Mouse (Mus musculus) hindbrain, postnatal 0 days (tissue): ENCODE results near the gene Dennd1a. TPM values are rescaled to one million over a fixed set of nuclear protein-coding genes. Genes with fewer than 3 reads are reported as not detected.
A peak's percentile ranks its signal among the peaks of the same experiment; 100 is the strongest.

Source experiments
- ATAC-seq: fragments of 200-750 bp; cut with Nextera tagmentation; 2 replicates; pipeline ENCODE4 v1.8.0; 2017; ENCODE audit warnings: mild to moderate bottlenecking, moderate TSS enrichment, moderate library complexity
- DNase-seq: peaks from one replicate; pipeline ENCODE4 v3.0.0-alpha.2; 2015; ENCODE audit warnings: low spot score
- H3K27ac ChIP-seq: fragments of 300-500 bp; sonication (generic); 2 replicates; pipeline ENCODE4 v1.5.1; 2014; ENCODE audit warnings: mild to moderate bottlenecking
- H3K27me3 ChIP-seq: fragments of 300-500 bp; sonication (generic); 2 replicates; pipeline ENCODE4 v1.6.1; 2014; ENCODE audit warnings: low read length, mixed read lengths; ENCODE audit not compliant: insufficient read depth
- H3K36me3 ChIP-seq: fragments of 300-500 bp; sonication (generic); 2 replicates; pipeline ENCODE4 v1.6.1; 2014; ENCODE audit warnings: low read length, mixed read lengths; ENCODE audit not compliant: insufficient read depth
- H3K4me1 ChIP-seq: fragments of 300-500 bp; sonication (generic); 2 replicates; pipeline ENCODE4 v1.6.1; 2014; ENCODE audit warnings: antibody characterized with exemption, low read length, mixed read lengths; ENCODE audit not compliant: insufficient read depth
- H3K4me2 ChIP-seq: fragments of 300-500 bp; sonication (generic); 2 replicates; pipeline ENCODE4 v1.6.1; 2014; ENCODE audit warnings: low read depth, mild to moderate bottlenecking, low read length, moderate library complexity, mixed read lengths
- H3K4me3 ChIP-seq: fragments of 300-500 bp; sonication (generic); 2 replicates; pipeline ENCODE4 v1.5.1; 2014; ENCODE audit warnings: low read length
- H3K9ac ChIP-seq: fragments of 300-500 bp; sonication (generic); replicated peaks from 2 replicates; pipeline ENCODE4 v1.6.1; 2014; ENCODE audit warnings: mild to moderate bottlenecking, low read length, moderate library complexity, mixed read lengths
- H3K9me3 ChIP-seq: fragments of 300-500 bp; sonication (generic); 2 replicates; pipeline ENCODE4 v1.6.1; 2016; ENCODE audit warnings: low read length, mixed read lengths
- CTCF ChIP-seq: IDR thresholded peaks from 2 replicates; pipeline ENCODE4 v1.5.1; 2016; ENCODE audit warnings: antibody characterized with exemption, control low read depth, low read depth
- WGBS: fragments of 180-500 bp; shearing (Covaris S2); extraction: QIAGEN DNeasy Blood & Tissue Kit; methylation state at CpG from one replicate; pipeline ENCODE4 v1.1.7; 2014; 5-methylcytosine and 5-hydroxymethylcytosine counted together
- polyA plus RNA-seq: library from polyadenylated mRNA; unstranded; fragments of >200 nt; fragmentation: Nextera tagmentation; extraction: Ambion mirVana; gene quantifications from 2 replicates; pipeline ENCODE4 v1.2.1, GENCODE M21; 2015
- total RNA-seq: library from RNA; depleted of rRNA; stranded (reverse); fragments of >200 nt; gene quantifications from 2 replicates; pipeline ENCODE4 v1.2.3, GENCODE M21; 2014

The Dennd1a gene
- total and polyA plus RNA-seq, 2 experiments from 2014 or later = 14.4 to 51.9 TPM

GRCm38 (mm10) chr2:37925413-37926132, 361.6 kb downstream of the Dennd1a start:
- H3K4me1 ChIP-seq = no peaks in the 10 kb centered on the region
- 13% methylated on average over 6 of the region's 6 CpGs for WGBS
- no peak for ATAC-seq
- H3K4me3 ChIP-seq = no peak overlapping the region
- H3K36me3 ChIP-seq = no peaks in the 10 kb centered on the region
- H3K4me2 ChIP-seq = no peak overlapping the region
- no peaks in the 10 kb centered on the region for H3K27me3 ChIP-seq
- no peak overlapping the region for H3K27ac ChIP-seq
- peak; percentile 80 for DNase-seq
- peak; percentile 93 for TF ChIP-seq CTCF
- H3K9ac ChIP-seq = no peak overlapping the region
- no peaks in the 10 kb centered on the region for H3K9me3 ChIP-seq

GRCm38 (mm10) chr2:37908721-37909506, 378.3 kb downstream of the Dennd1a start:
- DNase-seq (peak; percentile 58), ATAC-seq (peak; percentile 83)
- Histone ChIP-seq H3K4me3 (no peak overlapping the region), H3K27ac (peak overlapping the region; percentile 41; the same call in 1 of the 2 replicates), H3K4me1 (0 out of 2 replicates have a peak, but pooled peaks cover 3% of the 10 kb centered on the region), H3K27me3 (no peaks in the 10 kb centered on the region), H3K36me3 (no peaks in the 10 kb centered on the region), H3K9me3 (no peaks in the 10 kb centered on the region), H3K4me2 (no peak overlapping the region), H3K9ac (no peak overlapping the region)
- no peak for TF ChIP-seq CTCF
- 34% methylated on average over 5 of the region's 5 CpGs for WGBS

GRCm38 (mm10) chr2:37908296-37908695, 378.9 kb downstream of the Dennd1a start:
- 0 out of 2 replicates have a peak, but pooled peaks cover 3% of the 10 kb centered on the region for H3K4me1 ChIP-seq
- DNase-seq (no peak), ATAC-seq (no peak)
- peak overlapping the region; percentile 41; the same call in 1 of the 2 replicates for H3K27ac ChIP-seq
- H3K9ac ChIP-seq = no peak overlapping the region
- no peak overlapping the region for H3K4me3 ChIP-seq
- H3K9me3 ChIP-seq = no peaks in the 10 kb centered on the region
- no peak for TF ChIP-seq CTCF
- H3K36me3 ChIP-seq = no peaks in the 10 kb centered on the region
- 73% methylated on average over 3 of the region's 3 CpGs for WGBS
- no peak overlapping the region for H3K4me2 ChIP-seq
- H3K27me3 ChIP-seq = no peaks in the 10 kb centered on the region

GRCm38 (mm10) chr2:37906261-37906660, 380.9 kb downstream of the Dennd1a start:
- no peak for DNase-seq
- no peak overlapping the region for H3K27ac ChIP-seq
- no peaks in the 10 kb centered on the region for H3K27me3 ChIP-seq
- H3K36me3 ChIP-seq = no peaks in the 10 kb centered on the region
- no peak for ATAC-seq
- WGBS = 78% methylated on average over 2 of the region's 2 CpGs
- TF ChIP-seq CTCF = no peak
- 0 out of 2 replicates have a peak, but pooled peaks cover 3% of the 10 kb centered on the region for H3K4me1 ChIP-seq
- H3K9ac ChIP-seq = no peak overlapping the region
- no peak overlapping the region for H3K4me2 ChIP-seq
- no peaks in the 10 kb centered on the region for H3K9me3 ChIP-seq
- H3K4me3 ChIP-seq = no peak overlapping the region

- DNase-seq = no peak
- Histone ChIP-seq H3K27ac (no peak overlapping the region), H3K4me3 (no peak overlapping the region), H3K4me1 (no peaks in the 10 kb centered on the region), H3K4me2 (no peak overlapping the region), H3K36me3 (no peaks in the 10 kb centered on the region), H3K9ac (no peak overlapping the region), H3K9me3 (no peaks in the 10 kb centered on the region), H3K27me3 (no peaks in the 10 kb centered on the region)
- WGBS = 40% methylated on average over 8 of the region's 8 CpGs
- no peak for ATAC-seq
- no peak for TF ChIP-seq CTCF
Observed at GRCm38 (mm10) chr2:37903286-37903685, 383.9 kb downstream of the Dennd1a start.

GRCm38 (mm10) chr2:37883214-37883613, 404.0 kb downstream of the Dennd1a start:
- TF ChIP-seq CTCF = no peak
- H3K4me3 ChIP-seq = no peak overlapping the region
- H3K27me3 ChIP-seq = no peaks in the 10 kb centered on the region
- H3K36me3 ChIP-seq = no peaks in the 10 kb centered on the region
- no peak overlapping the region for H3K4me2 ChIP-seq
- ATAC-seq = no peak
- no peaks in the 10 kb centered on the region for H3K4me1 ChIP-seq
- H3K27ac ChIP-seq = no peak overlapping the region
- 57% methylated on average over 3 of the region's 3 CpGs for WGBS
- peak; percentile 13 for DNase-seq
- H3K9ac ChIP-seq = no peak overlapping the region
- no peaks in the 10 kb centered on the region for H3K9me3 ChIP-seq
